Mouse (Mus musculus): ENCODE measurements around the gene Serpina1f.
"Not testable (repeated sequence)": the region's sequence is repeated elsewhere in the genome, so short reads cannot be mapped to it uniquely, and the experiment has no call there.

Serpina1f gene

DNA sequence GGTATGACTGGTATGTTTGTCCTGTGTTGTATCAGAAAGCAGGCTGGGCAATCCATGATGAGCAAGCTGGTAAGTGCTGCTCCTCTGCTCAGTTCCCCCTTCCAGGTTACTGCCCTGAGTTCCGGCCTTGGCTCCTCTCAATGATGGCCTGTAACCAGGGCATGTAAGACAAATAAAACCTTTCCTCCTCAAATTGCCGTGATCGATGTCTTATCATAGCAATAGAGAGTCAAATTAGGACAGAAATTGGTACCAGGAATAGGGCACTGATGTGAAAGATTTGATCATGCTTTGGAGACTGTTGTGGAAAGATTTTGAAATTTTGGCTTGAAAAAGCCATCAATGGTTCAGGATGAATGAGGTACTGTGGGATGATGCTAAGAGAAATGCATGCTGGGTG is 30.0 kb downstream of the Serpina1f start:
- no peak for DNase-seq (ENCODE audit: extremely low spot score, low spot score)

DNA sequence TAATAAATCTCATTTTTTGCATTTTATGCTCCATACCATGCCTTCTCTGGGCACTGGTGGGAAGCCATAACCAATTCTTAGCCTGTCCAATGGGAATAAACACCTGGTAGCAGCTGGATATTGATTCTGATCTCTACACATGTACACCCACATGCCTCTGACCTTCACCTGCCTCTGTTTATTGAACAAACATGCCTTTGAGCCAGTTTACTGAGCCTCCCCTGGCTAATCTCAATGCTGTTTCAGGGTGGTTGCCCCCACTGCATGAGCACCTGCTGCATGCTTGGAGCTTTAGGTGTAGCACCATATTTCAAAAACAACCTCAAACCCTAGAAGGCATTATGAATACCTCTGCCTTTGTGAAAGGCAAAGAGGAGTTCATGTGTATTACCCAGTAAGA is 33.3 kb downstream of the Serpina1f start:
- not testable (repeated sequence) for DNase-seq (ENCODE audit: extremely low spot score, low spot score)

DNA sequence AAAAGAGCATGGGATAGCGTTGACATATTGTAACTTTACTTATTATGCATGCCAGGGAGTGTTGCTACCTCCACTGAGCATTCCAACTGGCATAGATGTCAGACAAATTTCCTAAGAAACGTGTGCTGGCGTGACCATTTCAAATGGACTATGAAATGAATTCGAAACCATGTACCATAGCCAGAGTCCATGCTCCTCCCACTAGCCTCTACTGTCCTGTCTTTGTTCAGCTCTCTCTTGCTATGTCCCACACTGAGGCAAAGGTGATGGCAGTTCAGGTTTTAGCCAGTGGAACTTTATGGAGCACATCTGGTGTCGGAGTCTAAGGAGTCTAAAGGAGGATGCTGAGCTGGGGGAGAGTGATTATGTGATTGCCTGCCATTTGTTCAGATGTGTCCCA is 35.3 kb downstream of the Serpina1f start:
- no peak for DNase-seq (ENCODE audit: extremely low spot score, low spot score)

DNA sequence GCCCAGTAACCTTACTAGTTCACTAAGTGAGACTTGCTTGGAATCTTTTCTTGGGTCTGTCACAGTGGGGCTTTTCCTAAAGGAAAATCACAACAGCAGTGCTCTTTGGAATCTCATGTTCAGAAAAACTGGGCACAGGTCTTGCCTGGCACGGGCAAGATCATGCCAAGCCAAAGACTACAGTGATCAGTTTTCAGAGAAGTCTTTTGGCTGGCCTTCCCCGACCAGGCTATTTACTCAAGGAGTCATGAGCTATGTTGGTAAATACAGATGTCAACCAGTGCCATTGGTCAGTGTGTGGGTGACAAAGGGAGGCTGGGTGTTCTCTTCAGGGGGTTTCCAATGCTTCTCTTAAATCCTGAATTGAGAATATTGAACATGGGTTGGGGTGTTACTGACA is 36.2 kb downstream of the Serpina1f start:
- DNase-seq (ENCODE audit: extremely low spot score, low spot score) = no peak

DNA sequence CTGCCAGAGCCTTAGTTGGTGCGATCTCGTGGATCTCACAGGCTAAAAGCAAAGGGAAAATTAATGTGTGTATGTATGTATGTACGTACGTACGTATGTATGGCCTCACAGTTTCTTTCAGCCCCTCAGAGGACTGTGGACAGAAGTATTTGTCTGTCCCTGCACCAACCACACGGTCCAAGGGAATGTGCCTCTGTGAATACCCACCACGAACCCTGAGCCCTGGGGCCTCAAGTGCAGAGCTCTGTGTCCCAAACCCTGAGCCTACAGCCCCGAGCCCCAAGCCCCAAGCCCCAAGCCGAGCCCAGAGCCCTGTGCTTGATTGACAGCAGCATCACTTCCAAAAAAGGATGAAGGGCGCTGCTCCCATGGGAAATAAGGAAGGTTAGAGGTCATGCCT is 37.3 kb downstream of the Serpina1f start:
- DNase-seq (ENCODE audit: extremely low spot score, low spot score) = no peak

DNA sequence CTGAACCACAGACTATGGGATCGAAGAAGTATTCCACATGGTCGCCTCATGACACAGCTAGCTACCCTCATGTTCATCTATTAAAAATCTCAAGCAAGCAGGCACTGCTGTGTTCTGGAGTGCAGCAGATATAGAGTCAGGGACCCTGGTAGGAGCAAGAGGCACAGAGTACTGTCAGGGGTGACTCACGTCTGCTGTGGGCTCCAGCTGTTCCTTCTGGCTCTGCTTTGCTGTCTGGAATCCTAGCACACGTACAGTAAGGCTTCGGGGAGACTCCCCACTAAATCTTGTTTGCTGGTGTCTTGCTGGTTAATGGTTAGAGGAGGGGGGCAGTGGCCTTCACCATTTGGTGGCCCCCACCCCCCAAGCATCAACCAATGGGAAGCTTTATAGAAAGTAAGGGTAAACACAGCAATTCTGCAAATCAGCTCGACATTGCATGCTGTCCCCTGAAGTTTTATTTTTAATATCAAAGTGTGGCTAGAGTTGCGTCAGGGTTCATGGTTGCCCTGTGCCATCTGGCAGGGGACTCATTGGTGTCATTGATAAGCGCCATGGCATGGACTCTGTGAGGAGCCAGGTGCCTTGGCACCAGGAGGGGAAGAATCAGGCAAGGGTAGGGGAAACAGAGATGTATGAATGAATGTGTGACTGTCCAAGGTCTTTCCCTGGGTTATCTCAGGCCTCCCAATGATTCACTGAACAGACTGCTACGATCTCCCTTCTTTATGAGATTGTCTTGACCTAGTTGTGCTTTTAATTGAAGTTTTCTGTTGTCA is 38.3 kb downstream of the Serpina1f start, which contains the start of gene Serpina6:
Gene Serpina6, minus strand, starts transcription at position 365 of the 779 bp plus-strand sequence.
- no peak for DNase-seq (ENCODE audit: extremely low spot score, low spot score)

DNA sequence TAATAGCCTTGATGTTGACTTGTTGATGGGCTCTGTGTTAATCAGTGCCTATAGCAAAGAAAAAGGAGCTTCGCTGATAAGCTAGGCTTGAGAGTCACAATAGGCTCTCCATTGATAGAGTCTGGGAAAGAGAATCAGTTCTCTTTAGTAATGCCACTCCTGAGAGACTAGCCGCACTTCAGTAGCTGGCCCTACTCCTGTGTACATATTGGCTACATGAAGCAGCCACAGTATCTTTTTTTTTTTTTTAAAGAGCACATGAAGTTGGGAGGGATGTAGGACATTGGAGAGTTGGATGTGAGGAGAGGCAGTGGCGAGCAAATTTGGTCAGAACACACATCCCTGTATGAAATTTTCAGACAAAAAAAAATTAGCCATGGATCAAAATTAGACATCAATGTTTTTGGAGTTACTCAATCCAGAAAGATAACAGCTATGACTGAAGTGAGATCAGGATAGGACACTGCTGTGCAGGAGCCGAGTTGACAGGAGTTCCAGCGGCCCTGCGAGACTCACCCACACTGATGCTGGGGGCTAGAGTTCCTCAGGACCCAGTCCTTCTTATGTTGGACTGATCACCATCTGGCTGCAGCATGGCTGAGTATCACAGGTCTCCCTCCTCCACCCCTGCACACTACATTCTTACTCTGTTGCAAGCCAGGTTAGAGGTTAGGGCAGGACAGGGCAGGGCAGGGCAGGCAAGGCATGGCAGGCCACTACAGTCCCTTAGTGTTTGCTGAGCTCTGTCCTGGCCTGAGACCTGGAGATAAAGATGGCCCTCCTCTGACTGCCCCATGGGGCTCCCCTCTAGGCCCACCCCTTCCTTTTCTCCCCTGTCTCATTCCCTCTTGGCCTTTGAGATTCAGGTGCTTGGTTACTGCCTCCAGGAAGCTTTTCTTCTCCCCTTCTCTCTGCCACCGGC is 39.9 kb downstream of the Serpina1f start:
- DNase-seq (ENCODE audit: extremely low spot score, low spot score) = no peak

DNA sequence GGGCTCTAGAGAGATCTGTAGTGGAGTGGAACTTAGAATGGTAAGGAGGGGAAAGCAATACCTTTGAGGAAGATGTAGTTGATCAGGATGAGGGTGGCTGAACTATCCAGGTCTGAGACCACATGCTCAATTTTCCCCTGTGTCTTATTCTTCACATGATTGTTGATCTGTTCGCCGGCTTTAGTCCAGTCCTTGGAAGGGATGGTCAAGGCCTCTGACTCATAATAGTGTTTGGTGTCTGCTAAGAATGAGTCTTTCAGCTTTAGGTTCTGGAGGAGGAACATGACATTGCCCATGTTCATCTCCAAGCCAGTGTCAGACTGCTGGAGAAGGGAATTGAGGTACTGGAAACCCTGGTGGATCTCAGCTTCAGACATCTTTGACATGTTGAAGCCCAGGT is 41.5 kb downstream of the Serpina1f start:
- no peak for DNase-seq (ENCODE audit: extremely low spot score, low spot score)

DNA sequence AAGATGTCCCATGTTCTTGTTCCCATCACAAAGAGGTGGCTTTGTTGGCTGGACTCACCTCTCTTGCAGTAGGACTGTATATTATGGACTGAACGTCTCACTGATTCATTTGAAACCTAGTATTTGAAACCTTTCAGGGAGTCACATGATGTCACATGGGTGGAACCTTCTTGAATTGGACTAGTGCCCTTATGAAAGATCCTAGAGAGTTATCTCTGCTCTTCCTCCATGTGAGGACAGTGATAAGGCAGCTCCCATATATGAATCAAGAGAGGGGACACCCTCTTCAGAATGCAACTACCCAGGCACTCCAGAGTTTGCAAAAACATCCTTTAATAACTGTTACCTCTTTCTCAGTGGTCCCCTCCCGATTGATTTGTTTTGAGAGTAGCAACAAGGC is 49.0 kb downstream of the Serpina1f start:
- no peak for DNase-seq (ENCODE audit: extremely low spot score, low spot score)

DNA sequence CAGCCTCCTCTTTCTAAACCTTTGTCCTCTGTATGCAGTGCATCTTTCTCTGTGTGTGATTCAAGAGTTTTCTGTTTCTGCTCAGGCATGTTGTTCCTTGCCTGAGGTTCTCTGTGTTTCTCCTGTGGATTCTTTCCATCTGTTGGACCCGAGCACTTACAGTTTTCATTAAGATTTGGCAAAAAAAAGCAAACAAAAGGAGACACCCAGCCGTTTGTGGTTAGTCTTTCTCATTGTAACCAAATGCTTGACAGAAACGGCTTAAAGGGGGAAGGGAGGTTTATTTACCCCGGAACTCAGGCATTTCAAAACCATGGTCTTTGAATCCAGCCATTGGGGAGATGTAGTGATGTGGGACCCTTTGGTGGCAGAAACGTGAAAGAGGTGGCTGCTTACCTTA is 50.7 kb downstream of the Serpina1f start:
- DNase-seq (ENCODE audit: extremely low spot score, low spot score) = no peak

DNA sequence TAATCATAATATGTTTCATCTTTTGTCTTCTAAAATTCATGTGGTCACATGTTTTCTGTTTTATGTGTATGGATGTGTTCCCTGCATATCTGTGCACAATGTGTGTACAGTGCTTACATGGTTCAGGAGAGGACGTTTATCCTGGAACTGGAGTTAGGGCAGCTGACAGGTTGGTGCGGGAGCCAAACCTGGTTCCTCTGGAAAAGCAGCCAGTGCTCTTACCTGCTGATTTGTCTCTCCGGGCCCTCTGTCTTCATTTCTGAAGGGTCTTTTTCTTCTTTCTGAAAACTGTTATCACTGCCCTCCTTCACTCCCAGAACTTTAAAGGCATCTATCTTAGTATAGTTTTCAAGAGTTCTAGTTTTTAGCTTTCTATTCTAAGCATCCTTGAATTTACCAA is 51.5 kb downstream of the Serpina1f start:
- no peak for DNase-seq (ENCODE audit: extremely low spot score, low spot score)

DNA sequence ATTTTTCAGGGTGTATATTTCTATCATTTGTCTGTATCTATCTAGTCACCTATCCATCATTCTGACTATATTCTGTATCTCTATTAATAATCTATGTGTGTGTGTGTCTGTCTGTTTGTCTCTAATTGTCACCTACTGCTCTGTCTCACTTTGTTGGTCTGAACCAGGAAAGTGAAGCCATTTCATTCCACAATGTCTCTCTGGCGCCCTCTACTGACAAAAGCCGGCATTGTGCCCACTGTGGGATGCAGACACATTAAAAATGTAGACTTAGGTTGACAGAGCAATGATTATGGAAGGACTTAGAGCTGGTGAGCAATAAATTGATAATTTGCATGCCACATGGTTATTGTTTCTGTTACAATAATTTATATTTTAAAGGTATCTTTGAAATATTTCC is 52.0 kb downstream of the Serpina1f start:
- DNase-seq (ENCODE audit: extremely low spot score, low spot score) = peak; percentile 88

Measured in neural tube, embryonic 10.5 days (tissue).